Mouse (Mus musculus) CH12.LX (cell line): ENCODE measurements around the gene Gm15155. TPM values are rescaled to one million over a fixed set of nuclear protein-coding genes. Genes with fewer than 3 reads are reported as not detected.

ENCODE experiments used
- DNase-seq: peaks from one replicate; pipeline ENCODE4 v3.0.0-alpha.2; 2013; ENCODE audit errors: extremely low read depth
- H3K27ac ChIP-seq: 2 replicates; pipeline ENCODE4 v1.5.1; 2012; ENCODE audit warnings: low read depth, mild to moderate bottlenecking, control low read depth, moderate library complexity; ENCODE audit not compliant: insufficient read depth
- H3K27me3 ChIP-seq: replicated peaks from 2 replicates; pipeline ENCODE3; 2012; ENCODE audit warnings: inconsistent platforms
- H3K36me3 ChIP-seq, 2 experiments: replicated peaks in 1 of 2; 2 replicates each; pipeline versions ENCODE3 to v1.6.1; 2012; ENCODE audit warnings: inconsistent platforms in 1 of 2, low read length in 1 of 2, mild to moderate bottlenecking in 1 of 2, mixed read lengths in 1 of 2, moderate library complexity in 1 of 2; ENCODE audit not compliant: control insufficient read depth in 1 of 2, insufficient read depth in 1 of 2
- H3K4me1 ChIP-seq, 2 experiments: 2 replicates each; pipeline ENCODE4 v1.6.1; 2012; ENCODE audit warnings: inconsistent platforms in 1 of 2, moderate library complexity in 1 of 2; ENCODE audit not compliant: insufficient read depth in 2 of 2, control insufficient read depth in 1 of 2
- H3K4me2 ChIP-seq: 2 replicates; pipeline ENCODE4 v1.6.1; 2012; ENCODE audit warnings: low read depth, mild to moderate bottlenecking, control low read depth; ENCODE audit not compliant: poor library complexity, insufficient read depth, severe bottlenecking
- H3K4me3 ChIP-seq, 3 experiments: fragments of 150-350 bp in 1 of 3; sonication (generic) in 1 of 3; replicated peaks in 1 of 3; 2 replicates each; pipeline versions ENCODE3 to v1.5.1; 2011 to 2012; ENCODE audit warnings: low read depth in 2 of 3, low read length in 2 of 3, mild to moderate bottlenecking in 2 of 3, moderate library complexity in 2 of 3, control low read depth in 1 of 3, improper control_type of control experiment in 1 of 3, inconsistent platforms in 1 of 3, mixed read lengths in 1 of 3; ENCODE audit not compliant: poor library complexity in 1 of 3
- H3K79me2 ChIP-seq: replicated peaks from 2 replicates; pipeline ENCODE4 v1.6.1; 2012; ENCODE audit warnings: mild to moderate bottlenecking, moderate library complexity; ENCODE audit not compliant: control insufficient read depth, poor library complexity, insufficient read depth, severe bottlenecking; ENCODE audit errors: extremely low read depth
- H3K9ac ChIP-seq: 2 replicates; pipeline ENCODE4 v1.6.1; 2012; ENCODE audit warnings: low read depth, mild to moderate bottlenecking, control low read depth, moderate library complexity; ENCODE audit not compliant: insufficient read depth
- H3K9me3 ChIP-seq: replicated peaks from 2 replicates; pipeline ENCODE3; 2012; ENCODE audit warnings: low read length, inconsistent platforms, mixed read lengths
- CHD1 ChIP-seq: IDR thresholded peaks from 2 replicates; pipeline ENCODE4 v1.6.1; 2012; ENCODE audit warnings: low read depth, low read length, improper control_type of control experiment, inconsistent platforms
- CHD2 ChIP-seq: IDR thresholded peaks from 2 replicates; pipeline ENCODE4 v1.6.1; 2011; ENCODE audit warnings: low read length, improper control_type of control experiment
- ETS1 ChIP-seq: conservative IDR thresholded peaks from 2 replicates; pipeline ENCODE4 v1.6.1; 2012; ENCODE audit warnings: low read depth, mild to moderate bottlenecking, inconsistent platforms, low read length, improper control_type of control experiment, moderate library complexity
- GABPA ChIP-seq: IDR thresholded peaks from 2 replicates; pipeline ENCODE4 v1.6.1; 2012; ENCODE audit warnings: low read depth, low read length, improper control_type of control experiment, inconsistent platforms; ENCODE audit not compliant: insufficient replicate concordance
- HCFC1 ChIP-seq: IDR thresholded peaks from 2 replicates; pipeline ENCODE4 v1.6.1; 2012; ENCODE audit warnings: low read depth, mild to moderate bottlenecking, inconsistent platforms, low read length, improper control_type of control experiment
- JUN ChIP-seq: IDR thresholded peaks from 2 replicates; pipeline ENCODE4 v1.6.1; 2011; ENCODE audit warnings: low read depth, mild to moderate bottlenecking, low read length, improper control_type of control experiment, moderate library complexity; ENCODE audit not compliant: insufficient read depth
- JUND ChIP-seq: conservative IDR thresholded peaks from 2 replicates; pipeline ENCODE4 v1.6.1; 2011; ENCODE audit warnings: low read depth, low read length, improper control_type of control experiment
- KAT2A ChIP-seq: IDR thresholded peaks from 2 replicates; pipeline ENCODE4 v1.6.1; 2012; ENCODE audit warnings: low read length, improper control_type of control experiment, inconsistent platforms; ENCODE audit not compliant: insufficient replicate concordance
- MAZ ChIP-seq: IDR thresholded peaks from 2 replicates; pipeline ENCODE4 v1.6.1; 2012; ENCODE audit warnings: low read depth, mild to moderate bottlenecking, inconsistent platforms, low read length, improper control_type of control experiment, moderate library complexity
- MXI1 ChIP-seq: IDR thresholded peaks from 2 replicates; pipeline ENCODE4 v1.6.1; 2011; ENCODE audit warnings: mild to moderate bottlenecking, low read depth, low read length, improper control_type of control experiment
- NRF1 ChIP-seq: IDR thresholded peaks from 2 replicates; pipeline ENCODE4 v1.6.1; 2014; ENCODE audit warnings: low read depth, mild to moderate bottlenecking, inconsistent platforms, low read length, improper control_type of control experiment, moderate library complexity
- RAD21 ChIP-seq: IDR thresholded peaks from 2 replicates; pipeline ENCODE4 v1.6.1; 2011; ENCODE audit warnings: low read depth, mild to moderate bottlenecking, low read length, improper control_type of control experiment, moderate library complexity
- SIN3A ChIP-seq: IDR thresholded peaks from 2 replicates; pipeline ENCODE4 v1.6.1; 2012; ENCODE audit warnings: low read length, improper control_type of control experiment, inconsistent platforms
- SMC3 ChIP-seq: IDR thresholded peaks from 2 replicates; pipeline ENCODE4 v1.6.1; 2011; ENCODE audit warnings: low read depth, low read length, improper control_type of control experiment
- UBTF ChIP-seq: IDR thresholded peaks from 2 replicates; pipeline ENCODE4 v1.6.1; 2012; ENCODE audit warnings: low read depth, mild to moderate bottlenecking, inconsistent platforms, low read length, improper control_type of control experiment, moderate library complexity
- ZC3H11A ChIP-seq: IDR thresholded peaks from 2 replicates; pipeline ENCODE4 v1.6.1; 2012; ENCODE audit warnings: low read depth, mild to moderate bottlenecking, inconsistent platforms, low read length, improper control_type of control experiment
- ZMIZ1 ChIP-seq: IDR thresholded peaks from 2 replicates; pipeline ENCODE4 v1.6.1; 2012; ENCODE audit warnings: low read depth, mild to moderate bottlenecking, inconsistent platforms, low read length, improper control_type of control experiment
- ZNF384 ChIP-seq: IDR thresholded peaks from 2 replicates; pipeline ENCODE4 v1.6.1; 2012; ENCODE audit warnings: low read depth, low read length, improper control_type of control experiment, inconsistent platforms
- dilution Hi-C: fragments of 300-500 bp; cut with MboI; formaldehyde crosslinking; loops from 2 replicates; pipeline ENCODE4 v1.14.3; 2020; ENCODE audit warnings: low sequenced_read_pairs; ENCODE audit not compliant: extremely low pct_unique_long_range_greater_than_20kb, extremely low pct_ligation_motif_present
- in situ Hi-C: fragments of 300-500 bp; cut with MboI; formaldehyde crosslinking; loops from 3 replicates; pipeline ENCODE4 v1.14.3; 2019; ENCODE audit warnings: low sequenced_read_pairs, low pct_ligation_motif_present, low pct_unique_long_range_greater_than_20kb, mixed read lengths
- polyA plus RNA-seq: library from polyadenylated mRNA; unstranded; fragments of >175 nt; gene quantifications from 2 replicates; pipeline ENCODE4 v1.2.1, GENCODE M21; 2012; ENCODE audit warnings: low read depth; ENCODE audit not compliant: insufficient read length
- total RNA-seq, 2 experiments: library from RNA; depleted of rRNA; stranded (reverse); fragments of 300-350 nt in 1 of 2; fragments of >200 nt in 1 of 2; gene quantifications; 2 replicates each; pipeline ENCODE4 v1.2.3; 2012 to 2014

Gene Gm15155
- total and polyA plus RNA-seq, 3 experiments: not detected

DNA sequence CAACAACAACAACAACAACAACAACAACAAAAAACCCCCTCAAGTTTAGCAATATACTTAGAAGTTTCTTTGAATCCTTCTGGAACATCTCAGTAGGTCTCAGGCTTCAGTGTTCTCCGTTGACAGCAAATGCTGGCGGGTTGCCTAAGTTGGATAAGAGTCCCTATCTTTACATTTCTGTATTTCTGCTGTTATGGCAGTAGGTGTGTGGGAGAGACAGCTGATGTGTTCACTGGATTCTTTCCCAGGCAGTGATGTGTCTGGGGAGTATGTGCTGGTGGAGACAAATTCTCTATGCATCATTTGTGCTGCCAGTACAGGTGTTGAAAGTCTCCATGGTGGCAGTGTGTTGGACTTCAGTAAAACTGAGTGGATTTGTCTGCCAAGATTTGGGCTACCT lies 23.3 kb upstream of the Gm15155 start:
- H3K79me2 ChIP-seq: no peaks in the 10 kb centered on the region
- no peak overlapping the region for H3K4me3 ChIP-seq
- DNase-seq: no peak
- dilution Hi-C loops: no loop called here
- no peak overlapping the region for H3K4me2 ChIP-seq
- no peak overlapping the region for H3K9ac ChIP-seq
- H3K9me3 ChIP-seq: no peaks in the 10 kb centered on the region
- H3K4me1 ChIP-seq: no peaks in the 10 kb centered on the region
- no peaks in the 10 kb centered on the region for H3K27me3 ChIP-seq
- in situ Hi-C loops: no loop called here
- H3K36me3 ChIP-seq: no peaks in the 10 kb centered on the region
- no peak overlapping the region for H3K27ac ChIP-seq
- TF ChIP-seq KAT2A (no peak), MXI1 (no peak)
- TF ChIP-seq, all 38 proteins: peak for 0

DNA sequence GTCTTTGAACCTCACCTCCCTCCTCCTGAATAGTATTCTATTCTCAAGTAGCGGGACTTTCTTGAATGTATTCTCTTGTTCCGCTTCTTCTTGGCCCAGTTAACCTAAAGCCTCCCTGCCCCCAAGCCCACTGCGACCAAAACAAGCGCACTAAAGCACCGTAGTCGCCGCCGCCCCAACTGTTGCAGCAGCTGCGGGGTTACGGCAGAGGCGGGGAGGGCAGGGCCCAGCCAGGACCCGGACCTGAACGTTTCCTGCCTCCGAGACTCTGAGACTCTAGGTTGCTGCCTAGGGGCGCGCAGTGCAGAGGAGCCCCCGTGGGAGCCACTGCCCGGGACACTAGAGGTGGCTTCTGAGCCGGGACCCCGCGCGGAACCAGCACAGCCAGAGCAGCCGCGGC lies 2.0 kb upstream of the Gm15155 start:
- no peaks in the 10 kb centered on the region for H3K36me3 ChIP-seq
- no peak overlapping the region for H3K9ac ChIP-seq
- dilution Hi-C loops: no loop called here
- no peaks in the 10 kb centered on the region for H3K79me2 ChIP-seq
- peaks cover 5% of the 10 kb centered on the region for H3K9me3 ChIP-seq
- H3K4me3 ChIP-seq: no peak overlapping the region
- no peak overlapping the region for H3K27ac ChIP-seq
- no peaks in the 10 kb centered on the region for H3K4me1 ChIP-seq
- DNase-seq: no peak
- TF ChIP-seq JUND (no peak), SIN3A (no peak), UBTF (no peak), RAD21 (no peak), ZMIZ1 (no peak), NRF1 (no peak), GABPA (no peak), HCFC1 (no peak), CHD2 (no peak), SMC3 (no peak), ETS1 (no peak), ZC3H11A (no peak), MAZ (no peak), ZNF384 (no peak), KAT2A (no peak), CHD1 (no peak), JUN (no peak)
- TF ChIP-seq, all 38 proteins: peak for 0
- in situ Hi-C loops: no loop called here
- Histone ChIP-seq H3K27me3 (no peaks in the 10 kb centered on the region), H3K4me2 (no peak overlapping the region)
